13 mouse cellular contexts compared by ENCODE assay signal in genomic region chr12:26734558-26734897, GRCm38 (mm10).
DNase-seq lines count a peak whose midpoint lies in the region; ATAC-seq and TF ChIP-seq lines count a peak whose summit lies in the region.
"Had no signal": no experiment of that assay in that cellular context is flagged by ENCODE, and none has a peak within 500 bp of the region (broad histone marks: within the 10 kb centered on the region; RNA-seq: fewer than 3 reads in every experiment).

No protein-coding gene starts in this region.

- no peak for ATAC-seq in forebrain, postnatal 0 days
- ATAC-seq in forebrain, embryonic 16.5 days = peak; percentile 75
- ATAC-seq in midbrain, embryonic 11.5 days (ENCODE audit: low FRiP score) = peak; percentile 81

- peaks cover 20% of the 10 kb centered on the region for H3K4me1 ChIP-seq in forebrain, embryonic 10.5 days
- no peaks in the 10 kb centered on the region for H3K4me1 ChIP-seq in forebrain, postnatal 0 days (ENCODE audit: insufficient read depth)
- peaks cover 13% of the 10 kb centered on the region for H3K4me1 ChIP-seq in forebrain, embryonic 16.5 days (replicated peaks; ENCODE audit: control insufficient read depth, insufficient read depth, low read length)
- H3K4me1 ChIP-seq in midbrain, embryonic 11.5 days (ENCODE audit: control insufficient read depth, insufficient read depth, low read length) = no peaks in the 10 kb centered on the region
- H3K4me1 ChIP-seq: lung, embryonic 15.5 days had no signal

- peak overlapping the region; percentile 65; the same call in 1 of the 2 replicates for H3K27ac ChIP-seq in forebrain, embryonic 10.5 days
- H3K27ac ChIP-seq in forebrain, postnatal 0 days (ENCODE audit: low read depth, low read length) = no peak overlapping the region
- H3K27ac ChIP-seq in forebrain, embryonic 16.5 days (ENCODE audit: low read length) = peak overlapping the region; percentile 67
- H3K27ac ChIP-seq in midbrain, embryonic 11.5 days (ENCODE audit: low read depth, low read length) = no peak overlapping the region
- H3K27ac ChIP-seq: limb, embryonic 13.5 days; lung, embryonic 15.5 days had no signal

- H3K36me3 ChIP-seq in forebrain, embryonic 10.5 days (replicated peaks) = no peaks in the 10 kb centered on the region
- no peaks in the 10 kb centered on the region for H3K36me3 ChIP-seq in forebrain, postnatal 0 days (ENCODE audit: insufficient read depth)
- no peaks in the 10 kb centered on the region for H3K36me3 ChIP-seq in forebrain, embryonic 16.5 days (ENCODE audit: control insufficient read depth, insufficient read depth)
- H3K36me3 ChIP-seq in midbrain, embryonic 11.5 days (ENCODE audit: control insufficient read depth, insufficient read depth, low read length) = no peaks in the 10 kb centered on the region
- H3K36me3 ChIP-seq: limb, embryonic 13.5 days; lung, embryonic 15.5 days had no signal

- no peak for TF ChIP-seq CTCF in forebrain, postnatal 0 days (IDR thresholded peaks at IDR 0.05; ENCODE audit: low read depth)

- H3K4me3 ChIP-seq in forebrain, embryonic 10.5 days = no peak overlapping the region
- no peak overlapping the region for H3K4me3 ChIP-seq in forebrain, postnatal 0 days (ENCODE audit: low read depth, low read length)
- H3K4me3 ChIP-seq in forebrain, embryonic 16.5 days (replicated peaks; ENCODE audit: low read length) = no peak overlapping the region
- H3K4me3 ChIP-seq in midbrain, embryonic 11.5 days (ENCODE audit: low read depth, low read length) = no peak overlapping the region
- H3K4me3 ChIP-seq: limb, embryonic 13.5 days; lung, embryonic 15.5 days had no signal

- no peaks in the 10 kb centered on the region for H3K27me3 ChIP-seq in forebrain, embryonic 10.5 days (ENCODE audit: poor library complexity, severe bottlenecking)
- no peaks in the 10 kb centered on the region for H3K27me3 ChIP-seq in forebrain, postnatal 0 days (ENCODE audit: insufficient read depth, low read length)
- H3K27me3 ChIP-seq in forebrain, embryonic 16.5 days (replicated peaks; ENCODE audit: control insufficient read depth, insufficient read depth, low read length) = no peaks in the 10 kb centered on the region
- H3K27me3 ChIP-seq in midbrain, embryonic 11.5 days (ENCODE audit: control insufficient read depth, insufficient read depth, low read length) = no peaks in the 10 kb centered on the region
- H3K27me3 ChIP-seq: limb, embryonic 13.5 days; lung, embryonic 15.5 days had no signal

- H3K4me2 ChIP-seq in forebrain, postnatal 0 days (ENCODE audit: low read depth) = no peak overlapping the region
- no peak overlapping the region for H3K4me2 ChIP-seq in forebrain, embryonic 16.5 days (ENCODE audit: low read length)
- H3K4me2 ChIP-seq in midbrain, embryonic 11.5 days = no peak overlapping the region
- H3K4me2 ChIP-seq: limb, embryonic 13.5 days; lung, embryonic 15.5 days had no signal

- WGBS in forebrain, embryonic 10.5 days = 48% methylated on average over 3 of the region's 3 CpGs
- 22% methylated on average over 3 of the region's 3 CpGs for WGBS in forebrain, postnatal 0 days
- 22% methylated on average over 3 of the region's 3 CpGs for whole genome bisulfite sequencing in forebrain, embryonic 16.5 days
- WGBS in midbrain, embryonic 11.5 days = 63% methylated on average over 3 of the region's 3 CpGs

- H3K9ac ChIP-seq in forebrain, postnatal 0 days = no peak overlapping the region
- H3K9ac ChIP-seq in forebrain, embryonic 16.5 days (replicated peaks; ENCODE audit: low read depth, low read length) = no peak overlapping the region
- no peak overlapping the region for H3K9ac ChIP-seq in midbrain, embryonic 11.5 days (ENCODE audit: low read length)
- H3K9ac ChIP-seq: limb, embryonic 13.5 days; lung, embryonic 15.5 days had no signal

- H3K9me3 ChIP-seq in forebrain, embryonic 10.5 days = no peaks in the 10 kb centered on the region
- H3K9me3 ChIP-seq in forebrain, postnatal 0 days (ENCODE audit: low read length) = no peaks in the 10 kb centered on the region
- H3K9me3 ChIP-seq in forebrain, embryonic 16.5 days (ENCODE audit: control insufficient read depth, low read length) = no peaks in the 10 kb centered on the region
- H3K9me3 ChIP-seq in midbrain, embryonic 11.5 days (ENCODE audit: control insufficient read depth, low read length) = no peaks in the 10 kb centered on the region; the same call in 1 of the 2 replicates
- H3K9me3 ChIP-seq: lung, embryonic 15.5 days had no signal

- peak; percentile 17 for DNase-seq in forebrain, embryonic 10.5 days (ENCODE audit: extremely low spot score, low spot score)
- DNase-seq in forebrain, postnatal 0 days = no peak
- DNase-seq in embryo, embryonic 10.5 days (ENCODE audit: low spot score) = peak; percentile 48
- DNase-seq in midbrain, embryonic 11.5 days (ENCODE audit: low spot score, missing footprints) = peak; percentile 84
- DNase-seq in c-Kit-positive CD71-positive TER-119-positive erythroid progenitor cells, embryonic 14.5 days (ENCODE audit: low spot score) = no peak
- no peak for DNase-seq in ovary, postnatal 36 days (ENCODE audit: low spot score)
- DNase-seq in layer of hippocampus, adult 18-20 months (ENCODE audit: low spot score in 2 of 2) = no peak
- DNase-seq: cerebellum, postnatal 25 days; gastrocnemius, postnatal 10 days; kidney, adult 2 months had no signal

Comparison
In these comparisons a context has a peak if more than half of its experiments do, and no peak if none do; other contexts are left out.
1. DNase-seq: peak in forebrain, embryonic 10.5 days (single experiment), embryo, embryonic 10.5 days (single experiment) and midbrain, embryonic 11.5 days (single experiment); none in forebrain, postnatal 0 days (single experiment), c-Kit-positive CD71-positive TER-119-positive erythroid progenitor cells, embryonic 14.5 days (single experiment), ovary, postnatal 36 days (single experiment) and layer of hippocampus, adult 18-20 months (0 of 2).
2. H3K27ac ChIP-seq: peak in forebrain, embryonic 10.5 days (single experiment) and forebrain, embryonic 16.5 days (single experiment); none in forebrain, postnatal 0 days (single experiment) and midbrain, embryonic 11.5 days (single experiment).